Comparison of ENCODE assay signal across 8 mouse cellular contexts in genomic region chr10:127166771-127167613, GRCm38 (mm10). TPM values are rescaled to one million over a fixed set of nuclear protein-coding genes. Genes with fewer than 3 reads are reported as not detected.
DNase-seq lines count a peak whose midpoint lies in the region; ATAC-seq and TF ChIP-seq lines count a peak whose summit lies in the region.

No protein-coding gene starts in this region.

- H3K36me3 ChIP-seq in heart, postnatal 0 days (replicated peaks; ENCODE audit: control insufficient read depth, insufficient read depth, low read length) = no peaks in the 10 kb centered on the region
- H3K36me3 ChIP-seq in embryonic facial prominence, embryonic 11.5 days (replicated peaks; ENCODE audit: control insufficient read depth, insufficient read depth, low read depth, low read length) = no peaks in the 10 kb centered on the region
- H3K36me3 ChIP-seq in intestine, embryonic 14.5 days (ENCODE audit: control insufficient read depth, insufficient read depth, low read length) = 0 out of 2 replicates have a peak, but pooled peaks cover 4% of the 10 kb centered on the region
- peaks cover 14% of the 10 kb centered on the region; the same call in 1 of the 2 replicates for H3K36me3 ChIP-seq in midbrain, embryonic 14.5 days (ENCODE audit: control insufficient read depth, insufficient read depth, low read length)

- ATAC-seq in heart, postnatal 0 days (ENCODE audit: insufficient read depth, low read depth) = no peak
- ATAC-seq in embryonic facial prominence, embryonic 11.5 days (replicated peaks; ENCODE audit: insufficient number of reproducible peaks, low FRiP score, low TSS enrichment, low read depth) = no peak
- no peak for ATAC-seq in intestine, embryonic 14.5 days (replicated peaks; ENCODE audit: low FRiP score, low TSS enrichment, low read depth)
- no peak for ATAC-seq in midbrain, embryonic 14.5 days (ENCODE audit: low FRiP score, low TSS enrichment)
- ATAC-seq in inflammation-experienced regulatory T-cells, adult 6 months = no peak

- WGBS in heart, postnatal 0 days = 31% methylated on average over 15 of the region's 15 CpGs
- 19% methylated on average over 15 of the region's 15 CpGs for WGBS in embryonic facial prominence, embryonic 11.5 days
- 27% methylated on average over 15 of the region's 15 CpGs for WGBS in intestine, embryonic 14.5 days
- WGBS in midbrain, embryonic 14.5 days = 21% methylated on average over 15 of the region's 15 CpGs

- TF ChIP-seq CTCF in heart, postnatal 0 days (IDR thresholded peaks at IDR 0.05; ENCODE audit: low read depth) = no peak

- peaks cover 86% of the 10 kb centered on the region for H3K27me3 ChIP-seq in heart, postnatal 0 days (ENCODE audit: control insufficient read depth, insufficient read depth, low read length)
- peaks cover 49% of the 10 kb centered on the region for H3K27me3 ChIP-seq in embryonic facial prominence, embryonic 11.5 days (ENCODE audit: control insufficient read depth, insufficient read depth, low read length)
- peaks cover 52% of the 10 kb centered on the region for H3K27me3 ChIP-seq in intestine, embryonic 14.5 days (replicated peaks; ENCODE audit: control insufficient read depth, insufficient read depth, low read length)
- H3K27me3 ChIP-seq in midbrain, embryonic 14.5 days (ENCODE audit: control insufficient read depth, insufficient read depth, low read length) = peaks cover 53% of the 10 kb centered on the region

- peak overlapping the region; percentile 50; the same call in 1 of the 2 replicates for H3K4me3 ChIP-seq in heart, postnatal 0 days (ENCODE audit: low read depth, low read length)
- H3K4me3 ChIP-seq in embryonic facial prominence, embryonic 11.5 days (ENCODE audit: low read depth, low read length) = 0 out of 2 replicates have a peak overlapping the region, but pooled peaks have one; percentile 55
- H3K4me3 ChIP-seq in intestine, embryonic 14.5 days (ENCODE audit: low read depth, low read length) = peak overlapping the region; percentile 62
- peak overlapping the region; percentile 73 for H3K4me3 ChIP-seq in midbrain, embryonic 14.5 days (replicated peaks; ENCODE audit: low read depth, low read length)

- TF ChIP-seq EP300 in heart, postnatal 0 days (IDR thresholded peaks at IDR 0.05; ENCODE audit: low read depth) = no peak

- H3K27ac ChIP-seq in heart, postnatal 0 days (ENCODE audit: low read depth) = no peak overlapping the region
- H3K27ac ChIP-seq in embryonic facial prominence, embryonic 11.5 days (replicated peaks; ENCODE audit: low read depth, low read length) = no peak overlapping the region
- 0 out of 2 replicates have a peak overlapping the region, but pooled peaks have one; percentile 1 for H3K27ac ChIP-seq in intestine, embryonic 14.5 days (ENCODE audit: low read depth)
- peak overlapping the region; percentile 91 for H3K27ac ChIP-seq in midbrain, embryonic 14.5 days (replicated peaks; ENCODE audit: low read depth, low read length)

- peaks cover 6% of the 10 kb centered on the region for H3K4me1 ChIP-seq in heart, postnatal 0 days (ENCODE audit: control insufficient read depth, insufficient read depth)
- H3K4me1 ChIP-seq in embryonic facial prominence, embryonic 11.5 days (ENCODE audit: control insufficient read depth, insufficient read depth, low read length) = no peaks in the 10 kb centered on the region; the same call in 1 of the 2 replicates
- peaks cover 22% of the 10 kb centered on the region for H3K4me1 ChIP-seq in intestine, embryonic 14.5 days (replicated peaks; ENCODE audit: control insufficient read depth, insufficient read depth, low read length)
- H3K4me1 ChIP-seq in midbrain, embryonic 14.5 days (ENCODE audit: control insufficient read depth, insufficient read depth, low read length) = peaks cover 20% of the 10 kb centered on the region

- intact Hi-C loops in heart, postnatal 14 days (cut with DNase I) = loop anchor here (5.0 kb wide), 1 partner anchor 40 kb away; no protein-coding TSS in a partner anchor

- peak overlapping the region; percentile 92; the same call in 1 of the 2 replicates for H3K4me2 ChIP-seq in heart, postnatal 0 days (ENCODE audit: low read depth, low read length)
- H3K4me2 ChIP-seq in embryonic facial prominence, embryonic 11.5 days (ENCODE audit: low read depth, low read length) = peak overlapping the region; percentile 100; the same call in 1 of the 2 replicates
- peak overlapping the region; percentile 100 for H3K4me2 ChIP-seq in intestine, embryonic 14.5 days (ENCODE audit: low read length)
- H3K4me2 ChIP-seq in midbrain, embryonic 14.5 days (ENCODE audit: low read length) = peak overlapping the region; percentile 93

- no peak overlapping the region for H3K9ac ChIP-seq in heart, postnatal 0 days (replicated peaks; ENCODE audit: low read depth, low read length)
- H3K9ac ChIP-seq in embryonic facial prominence, embryonic 11.5 days (replicated peaks; ENCODE audit: low read length) = no peak overlapping the region
- peak overlapping the region; percentile 81 for H3K9ac ChIP-seq in intestine, embryonic 14.5 days (ENCODE audit: low read length)
- H3K9ac ChIP-seq in midbrain, embryonic 14.5 days (replicated peaks; ENCODE audit: low read length) = peak overlapping the region; percentile 97

- no peaks in the 10 kb centered on the region for H3K9me3 ChIP-seq in heart, postnatal 0 days (replicated peaks; ENCODE audit: control insufficient read depth, low read length)
- H3K9me3 ChIP-seq in embryonic facial prominence, embryonic 11.5 days (replicated peaks; ENCODE audit: control insufficient read depth, low read length) = no peaks in the 10 kb centered on the region
- H3K9me3 ChIP-seq in intestine, embryonic 14.5 days (ENCODE audit: control insufficient read depth, low read length) = no peaks in the 10 kb centered on the region
- H3K9me3 ChIP-seq in midbrain, embryonic 14.5 days (ENCODE audit: control insufficient read depth, low read length) = no peaks in the 10 kb centered on the region

- DNase-seq in heart, postnatal 0 days (ENCODE audit: low spot score) = no peak
- no peak for DNase-seq in heart, postnatal 14 days
- no peak for DNase-seq in embryonic facial prominence, embryonic 11.5 days (ENCODE audit: low spot score)
- no peak for DNase-seq in intestine, embryonic 14.5 days (ENCODE audit: low spot score)
- no peak for DNase-seq in midbrain, embryonic 14.5 days
- DNase-seq in T-cell, adult 2 months (ENCODE audit: low spot score) = no peak
- DNase-seq in thymus, postnatal 14 days = no peak

RNA-seq across cellular contexts. Expression of gene B4galnt1, which starts 2.0 kb away (rescaled TPM):
- total RNA-seq in heart, postnatal 0 days (2014; rRNA removed; ENCODE audit: low replicate concordance) = 2.3 and 7.7 TPM in 2 replicates
- polyA plus RNA-seq in heart, postnatal 0 days (2015; fragmentation: Nextera tagmentation; extraction: Ambion mirVana) = 0.72 and 0.82 TPM in 2 replicates
- total RNA-seq in heart, postnatal 14 days (2021) = 1 to 10 TPM; 2.9 to 3.8 TPM
- 4.9 and 5.2 TPM in 2 replicates for polyA plus RNA-seq in embryonic facial prominence, embryonic 11.5 days (2014; fragmentation: Nextera tagmentation; extraction: Ambion mirVana)
- 54.3 and 66.0 TPM in 2 replicates for polyA plus RNA-seq in intestine, embryonic 14.5 days (2014; fragmentation: Nextera tagmentation; extraction: Ambion mirVana)
- 66.8 and 74.1 TPM in 2 replicates for polyA plus RNA-seq in midbrain, embryonic 14.5 days (2014; fragmentation: Nextera tagmentation; extraction: Ambion mirVana)
- 100 to 1,000 TPM; 181 to 204 (median 188) TPM for polyA plus RNA-seq in inflammation-experienced regulatory T-cells, adult 6 months (2017; shearing (Covaris generic))

RNA-seq across cellular contexts. Expression of gene Slc26a10, which starts 13.5 kb away (rescaled TPM):
- total RNA-seq in heart, postnatal 0 days (2014; rRNA removed; ENCODE audit: low replicate concordance) = 51.0 and 61.2 TPM in 2 replicates
- polyA plus RNA-seq in heart, postnatal 0 days (2015; fragmentation: Nextera tagmentation; extraction: Ambion mirVana) = 22.8 and 23.3 TPM in 2 replicates
- total RNA-seq in heart, postnatal 14 days (2021) = 10 to 100 TPM; 45.5 to 66.9 TPM
- 1.1 and 2.0 TPM in 2 replicates for polyA plus RNA-seq in embryonic facial prominence, embryonic 11.5 days (2014; fragmentation: Nextera tagmentation; extraction: Ambion mirVana)
- 0.93 and 1.3 TPM in 2 replicates for polyA plus RNA-seq in intestine, embryonic 14.5 days (2014; fragmentation: Nextera tagmentation; extraction: Ambion mirVana)
- polyA plus RNA-seq in midbrain, embryonic 14.5 days (2014; fragmentation: Nextera tagmentation; extraction: Ambion mirVana) = 0.58 and 0.66 TPM in 2 replicates
- polyA plus RNA-seq in inflammation-experienced regulatory T-cells, adult 6 months (2017; shearing (Covaris generic)) = 1 to 10 TPM; 3.2 to 4.3 (median 3.2) TPM

RNA-seq across cellular contexts. Expression of gene Arhgef25, which starts 22.9 kb away (rescaled TPM):
- 20.8 and 44.2 TPM in 2 replicates for total RNA-seq in heart, postnatal 0 days (2014; rRNA removed; ENCODE audit: low replicate concordance)
- polyA plus RNA-seq in heart, postnatal 0 days (2015; fragmentation: Nextera tagmentation; extraction: Ambion mirVana) = 10.0 and 13.8 TPM in 2 replicates
- 10 to 100 TPM; 17.0 to 17.9 TPM for total RNA-seq in heart, postnatal 14 days (2021)
- 32.7 and 38.4 TPM in 2 replicates for polyA plus RNA-seq in embryonic facial prominence, embryonic 11.5 days (2014; fragmentation: Nextera tagmentation; extraction: Ambion mirVana)
- 49.0 and 57.7 TPM in 2 replicates for polyA plus RNA-seq in intestine, embryonic 14.5 days (2014; fragmentation: Nextera tagmentation; extraction: Ambion mirVana)
- 19.0 and 19.6 TPM in 2 replicates for polyA plus RNA-seq in midbrain, embryonic 14.5 days (2014; fragmentation: Nextera tagmentation; extraction: Ambion mirVana)
- polyA plus RNA-seq in inflammation-experienced regulatory T-cells, adult 6 months (2017; shearing (Covaris generic)) = under 1 TPM in 1 of 3 experiments, not detected in 2; 0.20 TPM

RNA-seq across cellular contexts. Expression of gene Dtx3, which starts 28.5 kb away (rescaled TPM):
- total RNA-seq in heart, postnatal 0 days (2014; rRNA removed; ENCODE audit: low replicate concordance) = 44.4 and 64.1 TPM in 2 replicates
- polyA plus RNA-seq in heart, postnatal 0 days (2015; fragmentation: Nextera tagmentation; extraction: Ambion mirVana) = 28.8 and 30.0 TPM in 2 replicates
- total RNA-seq in heart, postnatal 14 days (2021) = 10 to 100 TPM; 36.1 to 43.4 TPM
- polyA plus RNA-seq in embryonic facial prominence, embryonic 11.5 days (2014; fragmentation: Nextera tagmentation; extraction: Ambion mirVana) = 93.8 and 108 TPM in 2 replicates
- polyA plus RNA-seq in intestine, embryonic 14.5 days (2014; fragmentation: Nextera tagmentation; extraction: Ambion mirVana) = 95.8 and 101 TPM in 2 replicates
- polyA plus RNA-seq in midbrain, embryonic 14.5 days (2014; fragmentation: Nextera tagmentation; extraction: Ambion mirVana) = 219 and 244 TPM in 2 replicates
- 10 to 100 TPM; 35.2 to 56.0 (median 47.0) TPM for polyA plus RNA-seq in inflammation-experienced regulatory T-cells, adult 6 months (2017; shearing (Covaris generic))

RNA-seq across cellular contexts. Expression of gene Pip4k2c, which starts 44.4 kb away (rescaled TPM):
- total RNA-seq in heart, postnatal 0 days (2014; rRNA removed; ENCODE audit: low replicate concordance) = 22.4 and 23.7 TPM in 2 replicates
- 24.7 and 25.0 TPM in 2 replicates for polyA plus RNA-seq in heart, postnatal 0 days (2015; fragmentation: Nextera tagmentation; extraction: Ambion mirVana)
- 10 to 100 TPM; 22.8 to 23.1 TPM for total RNA-seq in heart, postnatal 14 days (2021)
- polyA plus RNA-seq in embryonic facial prominence, embryonic 11.5 days (2014; fragmentation: Nextera tagmentation; extraction: Ambion mirVana) = 14.7 and 17.8 TPM in 2 replicates
- polyA plus RNA-seq in intestine, embryonic 14.5 days (2014; fragmentation: Nextera tagmentation; extraction: Ambion mirVana) = 24.2 and 25.9 TPM in 2 replicates
- polyA plus RNA-seq in midbrain, embryonic 14.5 days (2014; fragmentation: Nextera tagmentation; extraction: Ambion mirVana) = 12.5 and 14.6 TPM in 2 replicates
- polyA plus RNA-seq in inflammation-experienced regulatory T-cells, adult 6 months (2017; shearing (Covaris generic)) = 10 to 100 TPM; 25.7 to 32.1 (median 26.0) TPM

Comparison
In these comparisons a context has a peak if more than half of its experiments do, and no peak if none do; other contexts are left out.
1. H3K27ac ChIP-seq: peak in intestine, embryonic 14.5 days (single experiment) and midbrain, embryonic 14.5 days (single experiment); none in heart, postnatal 0 days (single experiment) and embryonic facial prominence, embryonic 11.5 days (single experiment).
2. H3K9ac ChIP-seq: peak in intestine, embryonic 14.5 days (single experiment) and midbrain, embryonic 14.5 days (single experiment); none in heart, postnatal 0 days (single experiment) and embryonic facial prominence, embryonic 11.5 days (single experiment).
3. Peak in every context shown above with its lines, with median percentiles within 50 percentile points of each other: H3K4me2 ChIP-seq and H3K4me3 ChIP-seq.